Mouse (Mus musculus) retina, postnatal 1 day (tissue): ENCODE measurements around the gene Tnip2.

ENCODE experiments used
- DNase-seq: peaks from one replicate; pipeline ENCODE4 v3.0.0-alpha.2; 2012

Gene Tnip2

DNA sequence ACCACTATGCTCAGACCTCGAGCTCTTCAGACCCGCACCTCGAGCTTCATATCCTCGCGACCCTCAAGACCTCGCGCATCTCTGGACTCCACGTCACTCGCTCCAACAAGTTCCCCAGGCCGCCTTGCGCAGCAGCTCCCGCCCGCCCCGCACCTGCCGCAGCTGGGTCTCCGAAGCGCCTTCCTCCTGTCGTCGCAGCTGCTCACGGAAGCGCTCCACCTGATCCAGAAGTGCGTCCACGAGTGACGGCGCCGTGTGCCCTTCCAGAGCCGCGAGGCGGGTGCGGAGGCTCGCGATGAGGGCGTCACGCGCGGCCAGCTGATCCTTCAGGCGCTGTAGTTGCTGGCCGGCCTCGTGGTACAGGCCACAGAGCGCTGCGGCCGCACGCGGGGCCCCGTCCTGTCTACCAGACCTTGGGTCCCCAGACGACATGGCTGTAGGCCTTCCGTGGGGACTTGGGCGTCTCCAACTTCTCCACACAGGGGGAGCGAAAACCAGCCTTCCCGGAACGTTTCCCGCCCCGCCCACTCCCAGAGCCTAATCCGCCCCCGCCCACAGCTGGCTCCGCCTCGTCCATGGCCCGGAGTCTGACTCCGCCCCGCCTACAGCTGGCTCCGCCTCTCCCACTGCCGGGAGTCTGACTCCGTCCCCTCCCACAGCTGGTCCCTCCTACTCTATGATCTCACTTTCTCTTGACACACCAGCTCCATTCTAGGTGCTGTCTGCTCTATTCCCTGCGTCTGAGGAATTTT, at the start of gene Tnip2:
Tnip2 (minus strand) TSS at position 526 of the 752 bp plus-strand sequence.
- peak; percentile 95 for DNase-seq

GRCm38 (mm10) chr5:34551821-34552220, 38.0 kb upstream of the Tnip2 start:
- DNase-seq, result no peak

- peak; percentile 24 for DNase-seq
Observed at GRCm38 (mm10) chr5:34550251-34550650, 36.5 kb upstream of the Tnip2 start.

GRCm38 (mm10) chr5:34549483-34550221, 35.9 kb upstream of the Tnip2 start:
- DNase-seq, result peak; percentile 69

DNA sequence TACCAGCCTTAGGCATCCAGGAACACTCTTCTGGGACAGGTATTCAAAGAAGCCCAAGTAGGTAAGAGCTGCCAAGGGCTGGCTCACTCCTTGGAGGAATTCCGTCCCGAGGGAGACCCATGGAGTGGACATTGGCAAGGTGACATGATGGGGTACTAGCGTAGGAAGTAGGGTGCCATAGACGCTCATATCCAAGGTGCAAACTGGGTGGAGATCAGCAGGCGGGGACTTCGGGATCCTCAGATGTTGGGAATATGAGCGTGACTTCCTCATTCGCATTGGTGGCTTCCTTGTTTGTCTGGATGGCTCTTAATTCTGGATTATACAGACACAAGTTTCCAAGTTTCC, 35.3 kb upstream of the Tnip2 start:
- no peak for DNase-seq

- peak; percentile 62 for DNase-seq
Observed at GRCm38 (mm10) chr5:34547410-34547809, 33.6 kb upstream of the Tnip2 start.

GRCm38 (mm10) chr5:34543114-34543513, 29.3 kb upstream of the Tnip2 start:
- no peak for DNase-seq

- no peak for DNase-seq
Observed at GRCm38 (mm10) chr5:34542166-34542565, 28.4 kb upstream of the Tnip2 start.

GRCm38 (mm10) chr5:34539121-34539520, 25.3 kb upstream of the Tnip2 start:
- no peak for DNase-seq

GRCm38 (mm10) chr5:34538527-34538926, 24.7 kb upstream of the Tnip2 start:
- DNase-seq, result peak; percentile 40

- DNase-seq, result no peak
Observed at GRCm38 (mm10) chr5:34538079-34538478, 24.3 kb upstream of the Tnip2 start.

DNA sequence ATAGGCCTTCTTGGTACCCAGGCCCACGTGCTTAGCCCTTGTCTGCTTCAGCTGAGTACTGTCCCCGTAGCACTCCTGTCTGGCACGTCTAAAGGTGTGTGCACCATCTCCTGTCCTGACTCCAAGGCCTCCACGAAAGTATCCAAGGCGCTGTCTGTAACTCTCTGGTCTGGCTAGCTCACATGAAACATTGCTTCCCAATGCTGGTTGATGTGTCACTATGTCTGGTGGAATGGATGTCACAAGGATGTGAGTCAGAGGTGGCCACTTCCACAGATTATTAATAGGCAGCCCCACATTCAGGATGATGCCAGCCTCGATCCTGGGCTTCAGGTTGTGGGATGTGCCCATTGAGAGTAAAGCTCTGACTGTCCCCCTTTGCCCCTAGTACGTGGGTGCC, 22.0 kb upstream of the Tnip2 start:
- no peak for DNase-seq

- DNase-seq, result no peak
Observed at GRCm38 (mm10) chr5:34534776-34535581, 21.2 kb upstream of the Tnip2 start.

- peak; percentile 27 for DNase-seq
Observed at GRCm38 (mm10) chr5:34533820-34534219, 20.0 kb upstream of the Tnip2 start.

DNA sequence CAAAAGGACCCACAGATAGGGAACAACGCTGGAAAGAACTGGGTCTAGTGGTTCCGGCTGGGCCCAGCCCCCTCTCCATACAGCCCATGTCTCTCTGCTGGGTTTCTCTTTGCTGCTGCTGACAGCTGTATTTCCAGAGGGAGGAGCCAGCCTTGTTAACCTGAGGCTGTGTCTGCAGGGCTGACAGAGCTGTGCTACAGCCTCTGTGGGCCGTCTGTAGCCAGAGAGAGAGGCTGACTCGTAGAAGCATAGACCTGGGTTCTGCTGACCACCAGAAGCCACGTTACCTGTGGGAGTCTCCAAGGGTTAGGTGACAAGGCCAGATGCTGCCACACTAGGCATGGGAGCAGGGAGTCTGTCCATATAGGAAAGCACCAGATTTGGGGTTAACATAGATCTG, 19.3 kb upstream of the Tnip2 start:
- no peak for DNase-seq

DNA sequence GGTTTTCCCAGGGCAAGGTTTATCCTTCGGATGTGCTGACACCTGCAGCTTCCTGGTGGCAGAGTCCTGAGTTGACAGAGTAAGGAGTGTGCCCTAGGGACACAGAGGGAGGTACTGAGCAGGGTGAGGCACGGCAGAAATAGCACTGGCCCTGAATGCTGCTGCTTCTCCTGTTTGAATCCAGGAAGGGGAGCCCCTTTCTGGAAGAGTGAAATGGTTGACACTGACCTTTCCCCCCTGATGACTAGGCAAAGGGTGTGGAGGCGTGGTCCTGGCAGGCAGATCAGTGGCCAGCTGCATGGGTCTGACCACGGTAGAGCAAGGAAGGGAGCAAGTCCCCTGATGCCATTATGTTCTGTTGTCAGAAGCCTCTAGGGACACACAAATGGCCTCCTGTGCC, 16.9 kb upstream of the Tnip2 start:
- DNase-seq, result no peak

GRCm38 (mm10) chr5:34530116-34530515, 16.3 kb upstream of the Tnip2 start:
- no peak for DNase-seq

- DNase-seq, result no peak
Observed at GRCm38 (mm10) chr5:34528724-34529123, 14.9 kb upstream of the Tnip2 start.

DNA sequence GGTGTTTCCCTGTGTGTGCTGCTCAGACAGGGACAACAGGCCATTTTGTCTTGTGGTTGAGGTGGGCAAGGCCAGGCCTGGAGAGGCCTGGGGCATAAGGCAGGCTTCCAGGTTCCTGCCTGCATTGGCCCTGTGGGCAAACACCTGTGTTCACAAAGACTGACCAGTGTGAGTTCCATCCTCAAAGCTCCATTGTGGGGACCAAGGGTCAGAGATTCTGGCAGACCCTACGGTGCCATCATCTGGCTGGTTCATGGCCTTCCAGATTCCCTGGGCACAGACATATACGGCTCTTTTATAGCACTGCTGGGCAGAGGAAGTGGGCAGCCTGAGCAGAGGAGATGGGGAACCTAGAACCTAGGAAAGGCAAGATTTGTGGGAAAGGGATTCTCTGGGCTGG, 13.6 kb upstream of the Tnip2 start:
- DNase-seq, result no peak

- DNase-seq, result no peak
Observed at GRCm38 (mm10) chr5:34526477-34526775, 12.6 kb upstream of the Tnip2 start.

GRCm38 (mm10) chr5:34525663-34526476, 12.1 kb upstream of the Tnip2 start, which contains the start of gene Sh3bp2:
TSS of gene Sh3bp2 (plus strand) at chr5:34525838.
- peak; percentile 90 for DNase-seq

- DNase-seq, result no peak
Observed at GRCm38 (mm10) chr5:34524511-34524910, 10.7 kb upstream of the Tnip2 start.

DNA sequence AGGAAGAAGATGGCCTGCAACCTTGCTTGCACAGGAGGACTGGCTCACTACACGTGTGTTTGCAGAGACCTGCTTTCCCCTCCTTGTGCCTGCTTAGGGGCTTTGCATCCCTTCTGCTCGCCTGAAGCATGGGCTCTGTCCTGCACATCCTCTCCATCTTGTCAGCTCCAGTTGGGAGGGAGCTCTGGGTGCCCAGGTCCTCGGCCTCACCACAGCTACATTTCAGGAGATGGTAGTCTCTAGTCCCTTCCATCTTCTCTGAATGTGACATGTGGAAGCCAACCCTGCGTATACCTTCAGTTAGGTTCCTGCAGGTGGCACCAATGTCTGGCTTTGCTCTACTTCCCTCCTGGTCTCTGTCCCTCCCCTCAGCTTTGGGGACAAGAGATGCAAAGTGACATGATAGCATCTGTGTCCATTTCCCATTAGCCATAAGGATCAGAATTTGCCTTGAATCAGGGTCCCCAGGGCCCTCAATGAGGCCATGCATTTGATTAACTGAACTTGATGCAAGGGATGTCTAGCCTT, 10.2 kb upstream of the Tnip2 start:
- DNase-seq, result no peak
